Mouse (Mus musculus): ENCODE results near the gene Arhgef28.
"Not testable (repeated sequence)": the region's sequence is repeated elsewhere in the genome, so short reads cannot be mapped to it uniquely, and the experiment has no call there.

Gene Arhgef28

DNA sequence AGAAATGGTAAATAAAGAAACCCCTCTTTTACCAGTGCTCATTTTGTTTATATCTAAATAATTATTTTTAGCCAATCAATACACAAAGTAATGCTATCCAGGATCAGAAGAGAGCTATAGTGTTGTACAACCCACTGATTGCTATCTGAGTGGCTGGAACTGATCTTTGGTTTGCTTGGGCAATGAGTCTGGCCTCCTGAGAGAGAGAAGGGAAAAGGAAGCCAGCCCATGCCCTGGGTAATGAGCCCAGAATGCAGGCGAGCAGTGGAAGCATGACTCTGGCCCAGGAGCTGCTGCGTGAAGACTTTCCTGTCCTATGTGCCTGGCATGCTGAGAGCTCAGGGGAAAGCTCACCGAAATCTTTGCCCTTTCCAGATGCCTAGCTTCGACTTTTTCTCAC lies 83.5 kb downstream of the Arhgef28 start:
- no peak for DNase-seq

DNA sequence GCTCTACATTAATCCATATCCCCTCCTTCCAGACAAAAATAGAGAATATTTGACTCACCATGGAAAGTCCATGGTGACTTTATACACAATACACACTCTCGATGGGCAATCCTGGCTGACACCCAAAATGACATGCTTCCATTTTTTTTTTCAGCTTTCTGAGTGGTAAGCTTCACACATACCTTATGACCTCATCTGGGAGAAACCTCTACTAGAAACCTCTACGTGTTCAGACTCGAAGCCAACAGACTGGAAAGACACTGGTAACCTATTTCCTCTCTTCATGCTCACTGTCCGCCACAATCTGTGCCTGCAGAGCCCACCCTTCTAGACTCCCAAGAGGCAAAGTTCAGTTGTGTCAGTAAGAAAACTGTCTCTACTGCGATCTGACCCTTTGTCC lies 84.2 kb downstream of the Arhgef28 start:
- no peak for DNase-seq

DNA sequence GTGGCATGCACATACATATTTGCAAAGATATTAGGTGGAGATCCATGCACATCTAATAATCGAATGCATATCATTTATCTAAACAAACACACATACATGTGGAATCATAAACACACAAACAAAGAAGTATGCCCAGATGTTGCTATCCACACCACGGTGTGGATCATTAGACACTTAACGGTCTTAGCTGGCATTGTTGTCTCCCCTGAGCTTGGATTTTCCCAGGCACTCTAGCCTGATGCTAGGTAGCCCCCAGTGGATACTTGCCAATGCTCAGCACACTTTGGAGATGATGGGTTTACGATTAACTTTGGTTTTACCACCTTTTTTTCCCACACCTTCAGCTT lies 85.1 kb downstream of the Arhgef28 start:
- no peak for DNase-seq

DNA sequence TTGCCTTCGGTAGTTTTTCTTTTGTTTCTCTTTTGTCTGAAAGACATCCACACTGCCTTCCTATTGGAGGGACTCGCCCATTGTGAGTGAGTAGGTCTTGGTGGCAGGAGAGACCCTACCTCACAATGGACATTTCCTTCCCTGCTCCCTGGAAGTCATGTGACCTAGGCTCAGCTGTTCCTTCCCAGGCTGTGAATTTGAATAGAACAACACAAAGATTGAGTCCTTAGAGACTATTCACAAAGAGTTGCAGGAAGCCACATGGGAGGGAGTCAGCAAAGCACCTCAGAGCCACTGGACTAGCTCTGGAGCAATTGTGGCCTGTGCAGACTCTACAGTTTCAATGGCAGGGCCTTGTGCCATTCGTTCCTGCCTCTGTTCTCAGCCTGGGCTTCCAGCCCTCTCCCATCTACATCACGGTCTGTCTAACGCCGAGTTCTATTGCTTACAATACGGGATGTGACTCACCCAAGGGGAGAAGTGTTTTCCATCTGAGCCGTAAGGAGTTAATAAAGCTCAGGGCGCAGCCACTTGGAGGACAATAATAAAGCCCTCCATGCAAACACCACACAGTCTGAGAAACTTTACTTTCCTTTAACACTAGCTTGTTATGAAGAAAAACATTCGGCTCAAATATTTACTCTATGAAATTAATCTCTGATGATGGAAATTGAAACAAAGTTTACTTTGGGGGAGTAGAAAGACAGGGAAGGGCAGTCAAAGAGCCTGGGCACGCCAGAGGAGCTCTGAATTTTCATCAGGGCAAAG lies 85.7 kb downstream of the Arhgef28 start:
- no peak for DNase-seq

DNA sequence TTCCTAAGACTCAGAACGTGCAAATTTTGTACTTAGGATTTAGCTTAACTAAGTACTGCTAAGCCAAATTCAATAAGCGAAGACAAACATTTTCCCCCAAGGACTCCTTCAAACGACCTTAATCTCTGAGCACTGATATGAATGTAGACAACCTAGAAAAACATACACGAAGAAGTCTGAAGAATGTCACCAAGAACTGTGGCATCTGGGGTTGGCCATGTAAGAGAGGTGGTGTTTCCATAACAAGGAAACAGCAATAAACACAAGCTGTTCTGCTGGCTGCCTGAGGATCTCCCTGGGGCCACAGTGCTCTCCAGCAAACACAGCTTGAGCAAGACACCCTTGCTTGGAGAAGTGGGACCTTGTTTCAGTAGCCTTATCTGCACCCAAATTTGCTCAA lies 87.9 kb downstream of the Arhgef28 start:
- no peak for DNase-seq

DNA sequence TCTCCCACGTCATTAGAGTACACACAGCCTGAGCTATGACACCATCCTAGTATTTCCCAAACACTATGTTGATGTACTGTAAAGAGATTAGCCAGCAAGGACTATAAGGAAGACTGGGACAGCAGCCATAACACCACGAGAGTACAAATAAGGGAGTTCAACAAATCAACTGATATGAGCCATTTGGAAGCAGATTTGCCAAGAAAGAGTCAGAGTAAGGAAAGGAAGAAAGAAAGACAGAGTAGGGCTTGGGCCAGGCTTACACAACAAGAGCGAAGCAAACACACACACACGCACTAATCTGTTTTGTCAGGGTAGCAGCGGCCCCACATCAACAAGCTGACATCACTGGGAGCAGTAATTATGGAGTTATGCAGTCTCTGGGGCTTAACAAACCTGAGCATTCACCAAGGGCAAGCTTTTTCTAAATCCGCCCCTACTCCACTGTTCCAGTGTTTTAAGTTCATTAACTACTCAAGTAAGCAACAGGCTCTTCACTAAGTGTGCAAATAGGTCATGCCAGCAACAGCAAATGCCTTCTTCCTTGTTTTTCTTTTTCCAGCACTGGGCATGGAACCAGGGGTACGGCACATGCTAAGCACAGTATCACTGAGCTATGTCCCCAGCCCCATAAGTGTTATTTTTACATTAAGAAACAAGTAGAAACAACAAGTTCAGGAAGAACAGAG lies 88.5 kb downstream of the Arhgef28 start:
- no peak for DNase-seq

DNA sequence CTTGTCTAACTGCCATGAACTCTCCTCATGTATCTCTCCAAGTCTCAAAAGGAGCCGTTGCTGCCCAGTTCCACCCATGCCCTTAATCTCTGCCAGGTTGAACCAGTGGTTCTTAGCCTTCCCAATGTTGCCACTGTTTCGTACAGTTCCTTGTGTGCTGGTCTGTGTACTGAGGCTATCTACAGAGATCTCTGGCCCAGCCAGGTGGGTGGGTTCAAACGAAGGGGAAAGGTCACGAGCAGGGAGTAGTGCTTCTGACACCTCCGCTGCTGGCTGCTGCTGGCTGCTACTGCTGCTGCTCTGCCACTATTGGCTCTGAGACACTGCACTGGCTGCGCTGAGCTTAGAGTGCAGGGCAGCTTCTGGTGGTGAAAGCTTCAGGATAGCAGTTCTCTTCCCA lies 90.6 kb downstream of the Arhgef28 start:
- DNase-seq, result no peak

DNA sequence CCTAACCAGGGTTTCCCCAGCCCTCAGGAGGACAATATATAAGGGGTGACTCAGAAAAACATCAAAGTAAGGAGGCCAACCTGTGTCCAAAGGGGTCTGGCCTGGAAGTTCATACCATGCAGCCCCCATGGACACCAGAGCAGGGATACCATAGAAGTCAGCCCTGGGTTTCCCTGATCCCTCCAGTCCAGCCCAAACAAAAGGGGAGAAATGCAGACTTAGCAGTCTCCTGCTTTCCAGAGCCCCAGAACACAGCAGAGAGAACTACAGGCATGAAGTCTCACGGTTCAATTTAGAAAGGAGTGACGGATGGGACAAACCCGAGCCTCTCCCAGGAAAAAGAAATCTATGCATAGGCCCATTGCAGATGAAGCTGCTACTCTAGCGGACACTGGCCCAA lies 91.2 kb downstream of the Arhgef28 start:
- no peak for DNase-seq

DNA sequence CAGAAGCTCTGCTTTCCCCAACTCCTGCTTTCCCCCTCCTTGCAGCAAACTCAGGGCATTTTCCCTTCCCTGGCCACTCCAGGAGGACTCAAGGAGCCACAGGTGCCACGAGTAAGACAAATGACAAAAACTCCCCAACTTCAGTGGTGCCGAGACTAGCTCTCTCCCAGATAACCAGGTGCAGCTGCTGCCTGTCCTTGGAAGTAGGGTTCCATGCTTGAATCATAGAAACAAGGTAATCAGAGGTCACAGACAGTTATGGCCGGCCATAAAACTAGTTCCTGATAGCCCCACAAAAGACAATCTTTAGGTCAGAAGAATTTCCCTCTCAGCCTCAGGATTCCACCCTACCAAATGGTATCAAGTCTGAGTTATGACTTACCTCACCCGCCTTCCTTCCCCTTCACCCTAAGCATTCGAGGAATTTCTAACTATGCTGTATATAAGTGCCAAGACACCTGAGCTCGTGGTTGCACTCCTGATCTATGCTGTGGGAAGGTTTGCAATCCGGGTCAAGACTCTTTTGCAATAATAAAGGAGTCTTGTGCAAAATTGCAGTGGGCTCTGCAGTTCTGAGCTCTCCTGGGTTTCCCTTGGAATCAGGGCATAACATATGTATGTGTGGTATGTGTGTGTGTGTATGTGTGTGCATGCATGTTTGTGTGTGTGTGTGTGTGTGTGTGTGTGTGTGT lies 93.3 kb downstream of the Arhgef28 start:
- DNase-seq, result no peak

DNA sequence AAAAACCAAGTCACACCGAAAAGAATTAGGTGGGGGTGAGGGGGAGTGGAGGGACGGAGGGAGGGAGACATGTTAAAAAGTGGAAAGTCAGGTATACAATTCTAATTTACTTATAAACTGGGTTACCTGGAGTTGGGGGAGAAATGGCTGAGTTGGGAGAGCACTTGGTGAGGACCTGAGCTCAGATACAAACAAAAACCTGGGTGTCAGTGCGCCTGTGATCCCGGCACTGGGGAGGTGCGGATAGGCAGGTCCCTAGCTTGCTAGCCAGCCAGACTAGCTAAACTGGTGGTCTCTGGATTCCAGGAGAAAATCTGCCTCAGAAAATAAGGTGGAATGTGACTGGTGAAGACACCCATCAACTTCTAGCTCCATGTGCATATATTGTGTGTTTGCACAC lies 94.7 kb downstream of the Arhgef28 start:
- no peak for DNase-seq

DNA sequence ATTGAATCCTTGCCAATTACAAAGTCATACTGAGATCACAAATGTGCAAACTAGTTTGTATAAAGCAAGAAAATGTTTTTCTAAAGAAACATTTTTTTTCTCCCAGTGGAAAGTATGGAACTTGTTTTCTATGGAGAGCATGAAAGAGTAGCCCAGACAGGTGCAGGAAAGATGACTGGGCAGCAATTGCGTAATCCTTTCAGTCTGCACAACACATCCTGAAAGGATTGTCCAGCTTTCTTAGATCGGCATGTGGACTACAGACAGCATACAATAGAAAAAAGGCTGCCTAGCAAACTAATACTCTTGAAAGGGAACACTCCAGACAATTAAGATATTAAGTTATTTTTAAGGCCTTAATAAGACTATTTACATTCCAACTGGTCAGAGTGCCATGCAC lies 95.2 kb downstream of the Arhgef28 start:
- no peak for DNase-seq

DNA sequence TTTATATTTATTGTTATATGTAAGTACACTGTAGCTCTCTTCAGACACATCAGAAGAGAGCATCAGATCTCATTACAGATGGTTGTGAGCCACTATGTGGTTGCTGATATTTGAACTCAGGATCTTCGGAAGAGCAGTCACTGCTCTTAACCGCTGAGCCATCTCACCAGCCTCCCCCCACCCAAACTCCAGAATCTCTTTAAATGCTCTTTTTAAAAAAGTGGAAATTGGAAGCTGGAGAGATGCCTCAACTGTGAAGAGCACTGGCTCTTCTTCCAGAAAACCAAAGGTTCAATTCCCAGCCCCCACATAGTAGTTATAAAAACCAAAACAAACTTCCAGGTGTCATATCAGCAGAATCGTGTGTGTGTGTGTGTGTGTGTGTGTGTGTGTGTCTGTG lies 97.8 kb downstream of the Arhgef28 start:
- DNase-seq, result not testable (repeated sequence)

DNA sequence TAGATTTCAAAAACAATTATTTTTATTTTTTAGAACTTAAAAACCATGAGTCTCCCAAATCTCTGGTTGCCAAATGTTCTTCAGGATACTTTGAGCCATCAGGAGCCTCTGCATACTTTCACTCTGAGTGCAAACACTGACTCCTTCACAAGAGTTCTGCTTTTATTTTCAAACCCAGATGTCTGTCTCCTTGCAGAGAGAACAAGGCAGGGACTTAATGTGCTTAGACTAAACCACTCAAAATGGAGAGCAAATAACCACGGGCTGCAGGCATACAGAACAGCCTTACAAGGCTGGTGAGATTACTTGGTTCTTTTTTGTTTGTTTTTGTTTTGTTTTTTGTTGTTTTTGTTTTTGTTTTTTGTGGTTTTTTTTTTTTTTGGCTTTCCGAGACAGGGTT lies 98.6 kb downstream of the Arhgef28 start:
- no peak for DNase-seq

DNA sequence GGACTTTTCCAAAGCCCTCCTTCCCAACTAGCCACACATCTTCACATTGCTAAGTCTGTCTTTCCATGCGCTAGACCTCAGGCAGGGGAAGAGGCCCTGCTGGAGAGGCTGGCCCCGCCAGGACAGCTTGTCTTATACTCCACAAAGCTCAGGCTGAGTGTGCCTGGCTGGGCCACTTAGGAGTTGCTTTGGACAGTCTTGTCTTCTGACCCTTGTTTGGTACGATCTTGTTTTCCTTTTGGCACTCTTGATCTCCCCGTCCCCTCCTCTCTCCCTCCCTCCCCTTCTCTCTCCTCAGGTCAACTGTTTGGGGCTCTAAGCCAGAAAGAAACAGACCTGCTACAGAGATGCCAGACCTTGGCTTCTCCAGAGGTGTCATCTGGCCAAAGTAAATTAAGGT lies 110.3 kb downstream of the Arhgef28 start:
- DNase-seq, result no peak

DNA sequence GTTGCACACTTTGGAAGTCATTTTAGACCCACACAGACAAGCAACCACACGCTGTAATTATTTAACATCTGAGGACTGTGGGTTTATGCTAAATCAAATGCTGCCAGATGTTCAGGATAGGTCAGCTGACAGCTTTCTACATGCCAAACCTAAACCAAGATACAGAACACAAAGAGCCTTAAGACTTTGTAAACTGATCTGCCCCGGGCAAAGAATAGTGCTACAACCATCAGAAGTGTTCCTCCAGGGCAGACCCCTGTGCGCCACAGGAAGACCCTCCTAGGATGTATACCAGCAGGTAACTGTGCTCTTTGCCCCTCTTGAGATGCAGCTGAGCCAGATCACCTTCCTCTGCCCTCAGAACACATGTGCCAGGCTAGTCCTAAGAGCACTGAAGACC lies 111.9 kb downstream of the Arhgef28 start:
- no peak for DNase-seq

DNA sequence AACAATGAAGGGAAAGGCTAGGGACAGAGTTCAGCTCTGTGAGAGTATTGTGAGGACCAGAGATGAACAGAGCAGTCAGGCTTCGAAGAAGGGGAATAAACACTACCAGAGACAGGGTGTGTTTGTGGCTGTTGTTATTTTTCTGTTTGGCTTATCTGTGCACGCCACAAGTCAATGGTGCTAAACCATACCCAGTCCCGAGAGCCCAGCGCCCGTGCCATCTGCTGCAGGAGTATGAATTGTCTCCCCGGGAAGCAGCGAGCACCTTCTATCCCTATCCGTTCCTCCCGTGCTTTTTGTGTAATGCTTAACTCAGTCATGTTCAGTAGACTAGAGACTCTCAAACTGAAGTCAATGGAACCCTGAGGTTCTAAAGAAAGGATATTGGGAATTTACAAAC lies 112.8 kb downstream of the Arhgef28 start:
- no peak for DNase-seq

DNA sequence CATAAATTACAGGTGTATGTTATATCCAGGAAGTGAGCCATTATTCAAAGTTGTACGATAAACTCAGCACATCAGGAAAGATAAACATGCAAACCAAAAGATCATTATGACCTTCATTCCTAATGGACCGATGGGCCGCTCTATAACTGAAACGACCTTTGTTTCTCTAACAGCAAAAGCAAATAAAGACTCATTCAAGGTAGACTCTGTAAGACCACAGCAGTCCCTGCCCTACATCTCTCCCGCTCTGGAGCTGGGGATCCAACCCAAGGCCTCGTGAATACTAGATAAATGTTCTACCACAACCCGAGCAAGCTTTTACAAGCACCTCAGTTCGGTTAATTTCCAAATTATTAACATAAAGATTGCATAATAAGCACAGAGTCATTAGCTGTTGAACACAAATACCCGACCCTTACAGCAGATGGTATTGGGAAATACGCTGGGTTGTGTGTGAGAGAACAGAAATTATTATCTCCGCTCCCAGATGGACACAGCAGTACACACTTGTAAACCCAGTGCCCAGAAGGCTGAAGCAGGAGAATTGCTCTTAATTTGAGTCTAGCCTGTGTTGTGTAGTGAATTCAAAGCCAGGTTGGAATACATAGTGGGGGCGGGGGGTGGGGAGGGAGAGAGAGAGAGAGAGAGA lies 113.8 kb downstream of the Arhgef28 start:
- no peak for DNase-seq

DNA sequence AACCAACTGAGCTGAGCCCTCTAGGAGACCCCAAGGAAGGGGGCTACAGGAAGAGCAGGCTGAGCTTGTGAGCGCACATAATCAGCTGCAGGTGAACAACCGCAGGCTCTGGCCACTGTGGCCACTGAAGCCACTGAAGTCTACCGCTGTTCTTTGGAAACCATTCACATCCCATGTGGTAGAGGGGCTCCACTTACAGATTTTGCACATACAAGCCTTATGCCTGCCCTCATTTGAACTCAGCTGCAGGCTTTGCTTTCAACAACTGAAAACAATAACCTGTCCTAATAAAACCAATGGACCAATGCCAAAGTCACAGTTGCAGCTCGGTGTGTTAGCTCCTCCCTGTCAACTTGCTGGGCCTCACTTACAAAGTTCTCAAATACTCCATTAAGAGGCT lies 126.6 kb downstream of the Arhgef28 start:
- DNase-seq, result no peak

DNA sequence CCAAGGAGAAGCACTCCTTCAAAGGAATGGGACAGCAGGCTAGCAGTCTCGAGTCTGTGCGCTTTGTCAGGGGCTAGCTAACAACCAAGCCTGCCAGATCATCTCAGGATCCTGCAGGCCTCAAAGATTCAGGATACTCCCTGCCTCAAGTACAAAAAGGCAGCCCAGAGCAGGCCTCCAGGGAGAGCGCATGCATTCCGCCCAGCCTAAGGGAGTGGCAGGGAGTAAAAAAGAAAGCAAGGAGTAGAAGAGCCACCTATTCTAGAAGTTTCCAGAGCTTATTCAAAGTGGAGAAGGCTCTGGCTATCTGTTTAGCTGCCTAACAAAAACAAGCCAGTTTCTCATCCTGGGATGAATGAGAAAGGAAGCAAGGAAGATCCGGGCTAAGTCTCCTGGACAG lies 128.0 kb downstream of the Arhgef28 start:
- no peak for DNase-seq

DNA sequence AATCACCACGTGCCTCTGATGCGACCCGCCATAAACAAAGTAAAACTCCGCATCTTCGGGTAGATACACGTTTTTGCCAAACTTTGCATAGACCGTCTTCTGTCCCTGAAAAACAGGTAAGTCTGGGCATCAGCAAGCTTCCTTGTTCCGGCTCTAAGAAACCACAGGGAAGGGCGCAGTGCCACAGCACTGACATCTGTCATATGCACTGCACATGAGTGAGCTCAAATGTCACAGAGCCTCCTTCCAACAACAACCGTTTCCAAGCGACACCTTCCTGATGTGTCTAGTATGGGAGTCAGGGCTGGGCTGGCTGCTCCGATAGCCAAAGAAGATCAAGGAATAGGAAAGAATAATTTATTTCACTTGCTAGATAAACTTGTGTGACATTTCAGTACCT lies 129.0 kb downstream of the Arhgef28 start:
- DNase-seq, result no peak

DNA sequence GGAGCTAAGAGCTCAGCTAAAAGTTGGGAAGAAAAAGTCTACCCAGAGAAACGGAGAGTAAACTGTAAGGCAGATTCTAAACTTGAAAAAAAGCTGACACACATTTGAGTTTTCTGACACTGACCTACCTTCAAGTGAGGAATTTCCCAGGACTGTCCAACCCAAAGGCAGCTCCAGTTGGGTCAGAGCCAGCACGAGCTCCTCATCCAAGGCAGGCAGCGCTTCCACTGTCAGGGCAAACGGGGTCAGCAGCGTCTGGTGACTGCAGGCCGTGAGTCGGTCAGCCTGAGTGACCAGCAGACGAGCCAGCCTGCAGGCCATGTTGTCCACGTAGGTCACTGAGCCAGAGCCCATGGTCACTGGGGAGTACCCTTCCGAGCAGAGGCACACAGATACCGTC lies 131.4 kb downstream of the Arhgef28 start:
- no peak for DNase-seq

DNA sequence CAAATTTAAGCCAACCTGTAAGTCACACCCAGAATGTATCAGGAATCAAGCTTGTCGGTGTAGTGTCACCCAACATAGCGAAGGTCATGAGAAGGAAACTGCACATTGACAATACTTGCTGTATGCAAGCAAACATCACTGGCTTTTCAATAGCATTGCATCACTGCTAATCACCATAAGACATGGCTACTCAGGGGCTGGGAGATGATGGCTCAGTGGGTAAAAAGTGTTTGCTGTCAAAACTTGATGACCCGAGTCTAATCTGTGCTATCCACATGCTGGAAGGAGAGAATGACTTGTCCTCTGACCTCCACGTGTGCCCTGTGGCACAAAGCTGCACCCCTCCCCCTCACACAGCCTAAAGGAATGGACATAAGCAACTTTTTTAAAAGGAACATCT lies 133.0 kb downstream of the Arhgef28 start:
- no peak for DNase-seq

DNA sequence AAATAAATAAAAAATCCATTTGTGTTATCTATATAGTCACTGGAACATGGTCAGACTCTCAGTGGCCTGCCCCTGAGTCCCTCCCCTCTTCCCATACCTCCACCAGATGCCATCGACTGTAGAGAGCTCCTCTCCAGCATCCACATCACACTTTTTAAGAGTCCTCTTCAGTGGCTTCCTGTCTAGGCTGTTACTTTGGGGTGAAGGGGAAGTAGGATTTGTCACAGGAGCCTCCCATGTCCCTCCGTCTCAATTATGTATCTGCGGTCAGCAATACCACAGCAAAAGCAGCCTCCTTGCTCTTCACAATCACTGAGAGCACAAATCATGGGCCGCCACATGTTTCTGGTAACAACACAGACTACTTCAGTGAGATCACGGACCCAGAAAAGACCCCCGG lies 135.8 kb downstream of the Arhgef28 start:
- no peak for DNase-seq

DNA sequence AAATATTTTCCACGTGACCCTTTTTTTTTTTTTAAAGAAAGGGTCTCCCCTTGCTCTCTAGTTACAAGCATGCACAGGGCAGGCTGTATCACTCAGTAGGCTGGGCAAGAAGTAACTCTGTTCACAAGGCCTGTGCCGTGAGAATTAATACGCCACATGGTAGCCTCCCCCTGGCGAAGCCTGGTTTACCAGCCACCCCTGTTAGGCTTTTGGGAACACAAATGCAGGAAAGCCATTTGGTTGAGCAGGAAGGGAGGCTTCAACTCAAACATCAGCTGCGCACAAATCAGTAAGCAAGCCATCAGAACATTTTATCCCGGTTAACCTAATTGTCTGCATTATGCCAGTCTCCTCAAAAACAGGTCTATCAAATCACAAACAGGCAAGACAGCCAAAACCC lies 136.6 kb downstream of the Arhgef28 start:
- no peak for DNase-seq
